Mouse (Mus musculus) ES-Bruce4 (cell line): ENCODE data around the gene Zbtb1.

ENCODE experiments used
- CTCF ChIP-seq: IDR thresholded peaks from one replicate; pipeline ENCODE4 v1.8.1; 2011; ENCODE audit warnings: low read depth, low read length
- EP300 ChIP-seq: IDR thresholded peaks from 2 replicates; pipeline ENCODE4 v1.6.1; 2011; ENCODE audit warnings: low read depth, low read length; ENCODE audit not compliant: insufficient read depth
- POLR2A ChIP-seq: IDR thresholded peaks from one replicate; pipeline ENCODE4 v1.8.1; 2011; ENCODE audit warnings: low read length; ENCODE audit not compliant: insufficient read depth

DNA sequence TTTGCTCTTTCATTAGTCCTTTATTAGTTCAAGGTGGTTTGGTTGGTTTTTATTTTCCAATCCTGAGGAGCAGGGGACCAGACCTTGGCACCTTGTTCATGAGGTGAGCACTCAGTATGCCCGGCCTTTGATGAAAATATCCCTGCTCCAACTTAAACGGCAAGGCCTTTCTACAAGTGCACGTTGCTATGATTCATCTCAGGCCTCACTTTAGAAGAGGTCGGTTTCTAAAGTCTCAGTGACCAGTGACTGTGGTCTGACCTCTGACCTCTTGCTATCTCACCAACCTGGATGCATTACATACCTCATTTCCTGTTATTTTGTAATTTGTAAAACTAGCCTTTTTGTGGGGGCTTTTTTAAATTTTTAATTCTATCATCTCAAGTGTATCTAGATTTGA, 39.1 kb downstream of the Zbtb1 start:
- TF ChIP-seq EP300 (no peak), CTCF (no peak), POLR2A (no peak)
